Mouse (Mus musculus) spleen, postnatal 10 days (tissue): ENCODE data around the gene Rrp12.

Source experiments
- DNase-seq, 2 experiments: peaks; one replicate each; pipeline ENCODE4 v3.0.0; 2021 to 2022; ENCODE audit warnings: low spot score in 2 of 2

The Rrp12 gene

GRCm38 (mm10) chr19:41847992-41848851 lies 47.8 kb downstream of the Rrp12 start, which contains the start of gene Frat2:
Gene Frat2, minus strand, starts transcription at chr19:41848132.
- DNase-seq = peak; percentile 87 to 90

- peak in 1 of 2 experiments; percentile 67 for DNase-seq
Measured at GRCm38 (mm10) chr19:41847614-41847991, 48.4 kb downstream of the Rrp12 start.

- peak; percentile 60 to 64 for DNase-seq
Measured at GRCm38 (mm10) chr19:41847091-41847581, 48.8 kb downstream of the Rrp12 start.

GRCm38 (mm10) chr19:41846366-41847090 lies 49.4 kb downstream of the Rrp12 start:
- DNase-seq = peak; percentile 28 to 38

GRCm38 (mm10) chr19:41844345-41844744 lies 51.6 kb downstream of the Rrp12 start:
- DNase-seq = no peak

- DNase-seq = no peak
Measured at GRCm38 (mm10) chr19:41842706-41843105, 53.3 kb downstream of the Rrp12 start.

GRCm38 (mm10) chr19:41842196-41842595 lies 53.8 kb downstream of the Rrp12 start:
- DNase-seq = no peak

- DNase-seq = no peak
Measured at GRCm38 (mm10) chr19:41841105-41841750, 54.7 kb downstream of the Rrp12 start.

- no peak for DNase-seq
Measured at GRCm38 (mm10) chr19:41839685-41840084, 56.3 kb downstream of the Rrp12 start.

- no peak for DNase-seq
Measured at GRCm38 (mm10) chr19:41838808-41839207, 57.2 kb downstream of the Rrp12 start.

GRCm38 (mm10) chr19:41837917-41838261 lies 58.1 kb downstream of the Rrp12 start:
- peak in 1 of 2 experiments; percentile 56 for DNase-seq

- peak in 1 of 2 experiments; percentile 53 for DNase-seq
Measured at GRCm38 (mm10) chr19:41837194-41837916, 58.6 kb downstream of the Rrp12 start.

- no peak for DNase-seq
Measured at GRCm38 (mm10) chr19:41836719-41837118, 59.3 kb downstream of the Rrp12 start.

- peak; percentile 62 to 80 for DNase-seq
Measured at GRCm38 (mm10) chr19:41835816-41836215, 60.2 kb downstream of the Rrp12 start.

GRCm38 (mm10) chr19:41835407-41835806 lies 60.6 kb downstream of the Rrp12 start:
- no peak for DNase-seq

- DNase-seq = no peak
Measured at GRCm38 (mm10) chr19:41832501-41833201, 63.3 kb downstream of the Rrp12 start.

GRCm38 (mm10) chr19:41831718-41832391 lies 64.1 kb downstream of the Rrp12 start:
- peak; percentile 37 for DNase-seq

GRCm38 (mm10) chr19:41831101-41831570 lies 64.8 kb downstream of the Rrp12 start:
- DNase-seq = peak in 1 of 2 experiments; percentile 50

- peak; percentile 71 to 82 for DNase-seq
Measured at GRCm38 (mm10) chr19:41830106-41831031, 65.6 kb downstream of the Rrp12 start.
